Mouse (Mus musculus) lung, postnatal 4 days (tissue): Measurements from ENCODE around the gene Slc9a7.
A peak's percentile ranks its signal among the peaks of the same experiment; 100 is the strongest.

ENCODE experiments used
- DNase-seq, 2 experiments: peaks; one replicate each; pipeline ENCODE4 v3.0.0; 2021

Slc9a7 gene

DNA sequence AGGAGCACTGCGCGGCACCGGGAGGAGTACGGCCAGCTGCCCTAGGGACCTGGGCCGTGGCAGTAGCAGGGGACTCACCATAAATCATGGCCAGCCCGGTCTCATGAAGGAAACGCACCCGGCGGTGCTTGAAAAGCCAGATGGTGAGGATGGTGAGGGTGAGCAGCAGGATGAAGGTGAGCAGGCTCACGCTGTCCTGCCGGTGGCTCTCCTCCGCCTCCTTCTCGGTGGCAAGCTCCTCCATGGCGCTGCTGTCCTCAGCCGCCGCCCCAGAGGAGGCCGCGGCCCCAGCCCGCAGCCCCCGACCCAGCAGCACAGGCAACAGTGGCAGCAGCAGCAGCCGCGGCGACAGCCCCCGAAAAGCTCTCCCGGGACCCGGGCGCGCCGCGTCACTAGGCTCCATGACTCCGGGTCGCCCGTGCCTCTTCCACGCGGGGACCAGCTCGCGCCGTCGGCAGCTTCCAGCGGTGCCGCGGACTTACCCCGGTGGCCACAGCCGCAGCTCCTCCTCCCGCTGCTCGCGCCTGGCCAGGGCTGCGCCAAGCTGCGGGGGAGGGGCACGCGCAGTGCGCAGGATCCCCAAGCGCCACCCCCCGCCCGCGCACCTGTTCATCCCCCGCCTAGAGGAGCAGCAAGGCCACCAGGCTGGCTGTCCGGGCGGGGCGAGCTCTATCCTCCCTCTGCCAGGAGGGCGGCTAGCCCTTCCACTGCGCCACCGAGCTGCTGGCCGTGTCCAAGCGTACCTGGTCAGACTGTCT lies at the start of gene Slc9a7:
Gene Slc9a7, minus strand, starts transcription at position 526 of the 758 bp plus-strand sequence.
- DNase-seq: peak; percentile 60 to 71

DNA sequence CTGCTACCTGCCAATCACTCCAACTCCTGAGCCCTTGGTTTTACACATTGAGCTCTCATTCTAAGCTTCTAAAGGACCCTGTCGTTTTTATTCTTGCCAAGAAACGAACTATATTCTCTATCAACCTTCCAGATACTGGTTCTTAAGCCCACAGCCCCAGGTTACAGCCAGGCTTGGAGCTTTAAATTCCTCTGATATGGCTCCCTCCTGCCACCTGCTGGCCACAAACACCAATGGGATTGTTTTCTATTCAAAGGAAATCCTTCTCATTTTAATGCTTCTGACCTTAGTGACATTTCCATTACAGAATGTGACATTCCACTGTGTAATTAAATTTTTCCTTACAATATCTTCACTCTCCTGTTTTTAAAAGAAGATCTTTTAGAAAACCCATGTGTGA lies 44.1 kb upstream of the Slc9a7 start:
- DNase-seq: peak; percentile 20 to 36

DNA sequence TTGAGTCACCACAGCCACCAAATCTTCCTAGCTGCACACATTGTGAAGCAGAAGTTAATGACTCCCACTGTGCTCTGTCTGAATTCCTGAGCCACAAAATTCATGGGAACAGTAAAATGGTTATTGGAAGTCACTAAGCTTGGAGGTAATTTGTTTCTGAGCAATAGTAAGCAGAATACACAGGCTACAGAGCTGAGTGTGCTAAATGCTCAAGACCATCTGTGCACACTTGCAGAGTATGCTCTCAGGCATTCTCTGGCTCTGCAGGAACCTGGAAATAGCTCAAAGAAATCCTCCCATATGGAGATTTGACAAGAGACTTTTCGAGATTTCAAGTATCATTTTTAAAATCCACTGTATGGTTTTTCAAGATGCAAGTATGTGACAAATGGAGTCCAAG lies 41.1 kb upstream of the Slc9a7 start:
- no peak for DNase-seq

DNA sequence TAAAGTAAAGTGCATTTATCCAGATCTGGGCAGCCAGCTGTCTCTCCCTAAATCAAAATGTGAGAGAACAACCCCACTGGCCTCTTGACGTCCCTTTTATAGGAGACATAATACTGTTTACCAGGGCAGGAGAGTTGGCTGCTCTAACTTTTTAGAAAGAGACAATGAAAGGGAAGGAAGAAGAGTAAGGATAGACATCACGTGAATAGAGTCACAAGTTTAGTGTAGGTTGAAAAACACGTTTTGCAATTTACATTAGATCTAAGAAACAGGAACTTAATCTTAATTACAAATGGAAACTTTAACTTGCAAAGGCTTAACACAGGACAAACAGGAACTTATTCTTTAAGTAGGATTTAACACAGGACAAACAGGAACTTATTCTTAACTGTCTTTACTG lies 15.6 kb upstream of the Slc9a7 start:
- DNase-seq: no peak

DNA sequence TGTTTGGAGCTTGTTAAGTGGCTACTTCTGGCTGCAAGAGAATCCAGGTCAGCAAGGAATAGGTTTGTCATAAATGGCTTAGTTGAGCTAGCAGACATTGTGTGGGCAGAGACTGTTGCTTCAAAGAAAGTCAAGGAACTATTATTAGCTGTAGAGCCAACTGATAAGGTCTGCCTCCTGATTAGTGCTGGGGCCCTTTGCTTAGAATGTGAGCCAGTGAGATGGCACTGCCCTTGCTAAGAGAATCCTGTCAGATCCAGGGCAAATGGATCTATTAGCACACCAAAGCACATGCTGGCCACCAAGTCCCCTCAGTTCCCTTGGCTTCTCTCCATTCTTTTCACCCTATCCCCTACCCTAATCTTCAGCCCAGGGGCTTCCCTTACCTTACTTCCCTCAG lies 14.3 kb upstream of the Slc9a7 start:
- DNase-seq: no peak

DNA sequence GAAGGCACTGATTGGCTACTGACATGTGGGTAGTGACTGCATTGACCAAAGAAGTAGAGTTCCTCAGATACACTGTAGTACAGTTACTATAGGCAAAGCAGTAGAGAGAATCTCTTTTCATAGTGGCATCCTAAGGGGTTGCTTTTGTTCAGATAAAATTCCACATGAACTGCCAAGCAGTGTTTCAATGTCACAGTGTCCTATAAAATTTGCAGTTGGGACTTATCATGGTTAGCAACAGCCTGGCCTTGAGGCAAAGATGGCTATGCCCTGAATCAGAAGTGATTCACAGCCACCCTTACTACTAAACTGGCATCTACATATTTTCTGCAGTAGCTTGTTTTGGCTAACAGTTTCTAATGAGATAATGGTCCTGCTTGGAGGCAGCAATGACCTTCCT lies 11.7 kb upstream of the Slc9a7 start:
- no peak for DNase-seq

DNA sequence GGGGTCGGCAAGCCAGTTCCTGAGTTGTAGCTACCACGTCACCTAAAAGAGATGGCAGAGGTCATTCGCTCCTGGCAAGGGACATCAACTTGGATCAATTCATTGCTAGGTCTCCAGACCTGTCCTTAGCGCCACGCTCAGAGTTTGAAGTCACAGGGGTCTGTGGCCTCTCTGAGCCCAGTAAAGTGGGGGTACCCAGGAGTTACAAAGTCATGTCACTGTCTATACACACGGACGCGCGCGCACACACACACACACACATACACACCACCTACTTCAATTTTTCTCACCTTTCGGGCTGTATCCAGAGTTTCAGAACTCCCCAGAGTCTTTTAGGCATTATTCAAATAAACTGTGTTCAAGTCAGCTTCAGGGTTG lies 422 bp upstream of the Slc9a7 start:
- no peak for DNase-seq

DNA sequence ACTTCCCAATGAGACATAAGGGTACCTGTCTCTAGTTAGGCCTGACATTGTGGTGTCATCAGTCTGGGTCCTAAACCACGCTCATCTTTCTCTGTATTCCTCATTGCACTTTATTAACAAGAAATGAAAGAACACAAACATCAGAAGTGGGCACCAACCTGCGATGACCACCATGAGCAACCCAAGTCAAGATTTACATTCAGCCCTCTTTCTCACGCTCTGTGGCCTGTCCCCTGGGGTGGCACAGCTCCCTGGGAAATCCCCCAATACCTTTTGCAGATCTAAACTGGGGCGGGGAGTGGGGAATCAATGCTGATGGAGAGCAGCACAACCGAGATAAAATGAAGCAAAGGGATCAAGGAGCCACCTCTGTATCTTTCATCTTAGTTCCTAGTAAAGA lies 892 bp downstream of the Slc9a7 start:
- no peak for DNase-seq

DNA sequence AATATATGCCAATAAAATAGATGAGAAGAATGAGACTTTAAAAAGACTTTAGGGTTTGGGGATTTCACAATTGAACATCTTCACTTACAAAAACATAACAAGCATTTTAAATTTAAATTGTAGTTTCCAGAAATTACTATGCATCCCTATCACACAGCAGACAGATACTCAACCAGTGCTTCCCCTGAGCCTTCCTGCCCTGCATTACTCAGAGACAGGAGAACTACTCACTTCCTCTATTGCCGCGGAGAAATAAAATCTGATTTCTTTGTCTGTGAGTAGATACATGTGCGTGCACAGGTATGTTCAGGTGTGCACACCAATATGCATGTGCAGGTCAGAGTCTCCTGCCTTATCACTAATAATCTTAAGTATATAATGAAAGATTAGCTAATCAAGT lies 2.9 kb downstream of the Slc9a7 start:
- no peak for DNase-seq

DNA sequence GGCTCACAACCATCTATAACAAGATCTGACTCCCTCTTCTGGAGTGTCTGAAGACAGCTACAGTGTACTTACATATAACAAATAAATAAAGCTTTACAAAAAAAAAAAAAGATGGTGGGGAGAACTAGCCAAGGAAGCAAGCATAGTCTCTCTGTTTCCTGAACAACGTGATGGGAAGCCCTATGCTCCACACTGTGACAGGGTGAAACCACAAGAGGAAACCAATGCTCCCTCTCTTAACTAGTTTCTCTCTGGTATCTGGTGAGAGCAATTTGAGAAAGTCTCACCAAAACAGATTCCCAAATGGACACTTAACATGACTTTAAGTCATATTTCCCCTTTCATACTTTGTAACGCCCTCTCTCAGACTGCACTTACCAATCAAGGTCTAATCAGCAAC lies 5.4 kb downstream of the Slc9a7 start:
- DNase-seq: no peak

DNA sequence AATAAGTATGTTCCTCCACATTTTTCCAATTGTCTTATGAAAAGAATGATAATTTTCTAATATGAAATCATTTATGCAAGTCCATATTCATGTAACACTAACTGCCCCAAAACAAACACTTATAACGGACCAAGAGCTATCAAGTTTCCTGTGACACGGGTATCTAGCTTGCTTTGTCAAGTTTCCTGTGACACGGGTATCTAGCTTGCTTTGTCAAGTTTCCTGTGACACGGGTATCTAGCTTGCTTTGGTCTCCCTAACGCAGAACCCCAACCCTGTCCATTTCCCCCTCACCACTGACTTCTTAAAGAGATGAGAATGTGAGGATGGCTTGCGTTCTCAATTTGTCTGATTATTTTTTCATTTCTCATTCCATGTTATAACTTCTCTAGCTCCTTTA lies 12.2 kb downstream of the Slc9a7 start:
- no peak for DNase-seq

DNA sequence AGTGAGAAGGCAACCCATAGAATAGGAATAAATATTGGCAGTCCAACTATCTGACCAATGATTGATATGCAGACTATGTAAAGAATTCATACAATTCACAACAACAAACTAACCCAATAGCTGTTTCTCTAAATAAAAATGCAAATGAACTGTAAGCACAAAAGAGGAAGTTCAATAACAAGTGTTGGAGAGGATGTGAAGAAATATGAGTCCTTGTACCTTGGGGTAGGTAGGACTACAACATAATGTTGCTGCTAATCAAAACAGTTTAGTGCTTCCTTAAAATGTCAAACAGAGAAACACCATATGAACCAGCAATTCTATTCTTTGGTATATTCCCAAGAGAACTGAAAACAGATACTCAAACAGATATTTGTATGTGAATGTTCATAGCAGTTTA lies 17.8 kb downstream of the Slc9a7 start:
- no peak for DNase-seq

DNA sequence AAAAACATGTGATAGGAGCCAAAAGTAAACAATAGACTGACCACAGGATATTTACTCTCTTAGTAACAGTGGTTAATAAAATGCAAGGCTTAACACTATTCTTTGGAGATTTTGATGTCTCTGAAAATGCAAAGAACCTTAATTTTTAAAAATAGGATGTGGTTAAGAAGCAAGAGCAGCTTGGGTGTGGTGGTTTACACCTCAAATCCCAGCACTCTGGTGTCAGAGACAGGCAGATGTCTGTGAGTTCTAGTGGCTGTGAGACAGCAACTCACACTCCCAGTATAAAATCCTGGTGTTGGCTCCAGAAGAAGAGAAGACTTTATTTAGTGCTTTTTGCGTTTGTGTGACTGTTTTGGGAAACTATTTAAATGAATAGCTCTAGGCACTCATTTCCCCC lies 19.6 kb downstream of the Slc9a7 start:
- DNase-seq: no peak

DNA sequence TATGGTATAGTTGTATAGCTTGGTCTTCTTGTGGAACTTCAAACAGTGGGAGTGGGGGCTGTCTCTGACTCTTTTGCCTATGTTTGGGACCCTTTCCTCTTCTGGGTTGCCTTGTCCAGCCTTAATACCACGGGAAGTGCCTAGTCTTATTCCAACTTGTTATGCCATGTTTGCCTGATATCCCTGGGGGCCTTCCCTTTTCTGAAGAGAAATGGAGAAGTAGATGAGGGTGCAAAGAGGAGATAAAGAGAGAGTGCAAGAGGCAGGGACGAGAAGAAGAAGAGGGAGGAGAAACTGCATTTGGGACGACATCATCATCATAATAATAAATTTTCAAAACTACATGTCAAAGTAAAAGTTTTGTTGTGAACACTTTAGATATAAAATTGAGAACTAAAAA lies 21.6 kb downstream of the Slc9a7 start:
- DNase-seq: no peak

DNA sequence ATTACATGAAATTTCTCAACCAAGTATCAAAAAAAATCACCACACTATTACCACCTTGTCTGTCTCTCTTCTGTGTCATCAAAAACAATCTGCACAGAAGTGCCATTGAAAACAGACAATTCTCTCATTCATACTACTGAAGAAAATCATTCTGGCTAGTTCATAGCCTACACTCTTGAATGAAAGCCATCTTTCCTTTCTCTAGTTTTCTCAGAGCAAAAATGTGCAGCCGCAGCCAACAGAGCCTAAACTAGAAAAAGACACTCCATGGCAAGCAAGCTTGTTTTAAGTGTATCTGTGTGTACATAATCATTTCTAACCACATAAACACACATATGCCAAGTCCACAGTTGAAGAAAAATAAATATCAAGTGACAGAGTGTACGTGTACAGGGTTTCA lies 27.2 kb downstream of the Slc9a7 start:
- no peak for DNase-seq

DNA sequence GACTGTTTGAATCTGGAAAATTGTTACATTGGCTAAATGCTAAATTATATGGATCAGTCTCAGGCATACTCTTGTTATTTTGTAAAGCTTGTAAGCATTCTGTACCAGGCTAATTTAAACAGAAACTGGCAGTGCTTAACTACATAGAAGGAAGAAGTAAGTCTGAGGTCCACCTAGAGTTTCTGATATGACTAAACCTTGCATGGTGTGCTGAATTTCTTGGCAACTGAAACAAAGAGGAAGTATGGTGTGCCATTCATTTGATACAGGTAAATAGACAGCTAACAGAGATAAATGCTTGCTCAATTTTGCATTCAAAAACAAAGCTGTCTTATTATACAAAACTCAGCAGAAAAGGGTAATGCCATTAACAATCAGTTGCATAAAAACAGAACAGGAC lies 63.5 kb downstream of the Slc9a7 start:
- DNase-seq: no peak

DNA sequence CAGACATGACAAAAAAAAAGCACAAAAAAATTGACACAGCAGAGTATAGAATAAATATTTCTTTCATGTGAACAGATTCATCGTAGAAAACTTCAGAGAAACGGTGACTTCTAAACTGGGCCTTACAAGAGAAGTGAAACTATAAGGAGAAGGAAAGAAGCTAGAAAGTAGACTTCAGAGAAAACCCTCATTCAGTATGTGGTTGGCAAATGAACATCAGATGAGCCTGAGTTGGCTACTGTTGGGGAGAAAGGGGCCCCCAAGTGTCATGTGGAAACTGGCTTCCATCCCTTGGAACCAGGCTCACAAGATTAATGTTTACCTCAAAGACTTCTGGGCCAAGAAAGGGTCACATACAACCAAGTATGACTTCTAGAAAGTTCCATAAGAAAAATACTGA lies 70.1 kb downstream of the Slc9a7 start:
- no peak for DNase-seq

DNA sequence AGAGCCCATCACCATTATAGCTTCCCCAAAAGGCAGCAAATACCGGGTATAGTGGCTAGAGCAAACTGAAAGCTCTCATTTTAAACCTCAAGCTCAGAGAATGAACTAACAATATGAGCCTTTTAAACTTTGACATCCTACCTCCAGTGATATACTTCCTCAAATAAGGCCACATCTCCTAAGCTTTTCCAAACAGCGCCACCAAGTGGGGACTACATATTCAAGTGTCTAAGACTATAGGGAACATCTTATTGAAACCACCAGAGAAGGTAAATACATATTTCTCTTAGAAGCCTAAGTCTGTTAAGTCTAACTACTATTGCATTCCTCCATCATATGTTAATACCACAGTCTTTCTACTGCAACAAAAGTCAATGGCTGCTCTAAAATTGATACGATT lies 106.0 kb downstream of the Slc9a7 start:
- no peak for DNase-seq

DNA sequence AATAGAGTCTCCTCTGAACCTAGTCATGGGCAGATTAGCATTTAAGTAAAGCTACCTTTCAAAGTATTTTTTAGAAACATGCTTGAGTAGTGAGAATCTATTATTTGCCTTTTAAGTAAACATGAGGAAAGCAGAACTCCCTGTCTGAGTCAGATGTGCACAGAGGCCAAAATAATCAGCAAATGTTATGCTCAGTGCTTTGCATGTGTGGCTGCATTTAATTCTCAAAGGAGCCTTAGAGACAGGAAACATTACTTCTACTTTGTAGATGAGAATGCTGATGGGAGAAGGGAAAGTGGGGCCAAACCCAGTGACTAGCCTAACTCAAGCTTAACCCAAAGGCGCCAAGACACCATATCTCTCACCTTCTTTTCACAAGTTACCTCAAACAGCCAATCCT lies 114.8 kb downstream of the Slc9a7 start:
- DNase-seq: no peak

DNA sequence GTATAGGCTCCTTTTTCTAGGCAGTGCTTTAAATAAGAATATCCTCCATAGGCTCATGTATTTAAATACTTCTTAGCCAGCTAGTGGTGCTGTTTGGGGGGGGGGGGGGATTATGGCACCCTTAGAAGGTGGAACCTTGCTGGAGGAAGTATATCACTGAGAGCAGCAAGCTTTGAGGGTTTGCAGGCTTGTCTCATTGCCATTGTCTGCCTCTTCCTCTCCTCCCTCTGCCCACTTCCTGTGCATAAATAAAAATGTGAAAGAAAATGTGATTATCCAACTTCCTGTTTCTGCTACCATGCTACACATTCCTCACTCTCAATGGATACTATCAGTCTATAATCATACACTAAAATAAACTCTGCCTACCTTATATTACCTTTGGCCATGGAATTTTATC lies 123.2 kb downstream of the Slc9a7 start:
- no peak for DNase-seq

DNA sequence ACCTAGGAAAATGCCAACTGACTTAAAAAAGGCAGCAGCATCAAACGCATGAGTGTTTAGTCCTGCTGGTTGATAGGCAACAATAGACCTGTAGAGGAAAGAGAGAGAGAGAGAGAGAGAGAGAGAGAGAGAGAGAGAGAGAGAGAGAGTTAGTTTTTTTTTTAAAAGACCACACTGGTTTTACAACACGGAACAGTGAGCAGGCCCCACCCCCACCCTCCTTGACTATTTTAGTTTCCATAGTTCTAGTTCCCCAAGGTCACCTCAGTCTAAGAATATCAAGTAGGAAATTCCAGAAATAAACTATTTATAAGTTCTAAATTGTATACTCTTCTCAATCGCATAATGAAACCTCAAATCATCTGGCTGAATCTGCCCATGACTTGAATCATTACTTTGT lies 126.6 kb downstream of the Slc9a7 start:
- no peak for DNase-seq

DNA sequence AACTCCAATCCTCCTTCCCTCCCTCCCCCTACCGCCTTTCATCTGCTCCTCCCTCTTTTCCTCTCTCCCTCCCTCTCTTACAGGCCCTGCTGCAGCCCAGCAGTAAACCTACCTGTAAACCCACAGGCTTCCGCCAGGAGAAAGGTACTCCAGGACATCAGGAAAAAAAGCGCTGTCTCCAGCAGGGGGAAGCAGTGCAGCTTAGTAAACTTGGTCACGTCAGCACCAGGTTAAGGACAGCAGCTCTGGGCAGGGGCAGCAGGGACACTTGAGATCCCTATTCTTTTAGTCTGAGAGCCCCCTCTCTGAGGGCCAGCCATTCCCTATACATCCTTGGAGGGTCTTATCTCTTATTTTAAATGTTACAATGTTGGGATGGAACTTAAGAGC lies 129.3 kb downstream of the Slc9a7 start:
- DNase-seq: peak; percentile 56 to 67

DNA sequence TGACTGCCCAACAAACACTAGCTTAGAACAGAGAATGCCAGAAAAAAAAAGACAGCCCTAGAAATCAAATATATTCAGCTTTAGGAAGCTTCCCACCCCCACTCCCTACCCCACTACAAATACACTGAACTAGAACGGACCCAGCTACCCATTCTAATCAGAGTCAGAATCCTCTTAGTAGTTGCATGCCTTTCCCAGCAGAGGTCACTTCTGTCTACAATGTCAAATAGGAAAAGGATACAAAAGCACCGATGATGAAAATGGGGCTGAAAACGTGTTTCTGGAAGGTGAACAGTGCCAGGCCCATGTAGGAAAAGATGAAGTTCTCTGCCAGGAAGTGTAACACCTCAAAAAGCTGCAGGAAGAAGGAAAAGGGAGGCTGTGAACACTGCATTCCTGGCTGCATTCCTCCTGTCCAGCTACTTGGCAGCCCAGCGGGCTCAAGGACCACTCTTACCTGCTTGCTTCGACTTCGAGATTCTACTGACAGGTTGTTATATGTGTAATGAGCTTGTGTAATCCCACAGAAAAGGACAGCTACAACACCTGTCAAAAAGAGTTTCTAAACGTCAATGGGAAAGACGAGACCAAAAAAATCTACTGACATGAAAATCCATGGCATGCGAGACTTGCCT lies 129.8 kb downstream of the Slc9a7 start:
- peak; percentile 12 to 51 for DNase-seq

DNA sequence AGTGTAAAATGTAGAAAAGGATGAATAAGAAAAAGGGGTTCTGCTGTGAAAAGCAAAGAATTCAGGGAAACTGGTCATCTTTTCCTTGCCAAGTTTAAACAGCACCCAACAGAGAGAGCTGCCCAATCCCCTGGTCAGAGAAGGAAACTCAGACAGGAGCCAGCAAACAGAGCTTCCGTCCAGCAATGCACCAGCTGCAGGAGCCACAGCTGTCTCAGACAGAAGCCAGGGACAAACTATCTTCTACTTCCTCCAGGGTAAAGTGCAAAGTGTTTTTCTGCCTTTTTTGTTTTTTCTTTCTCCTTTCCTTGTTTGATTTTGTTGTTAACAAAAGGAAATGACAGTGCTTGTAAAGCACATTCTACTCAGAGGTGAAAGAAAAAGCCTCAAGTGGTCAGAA lies 131.3 kb downstream of the Slc9a7 start:
- DNase-seq: peak in 1 of 2 experiments; percentile 22

DNA sequence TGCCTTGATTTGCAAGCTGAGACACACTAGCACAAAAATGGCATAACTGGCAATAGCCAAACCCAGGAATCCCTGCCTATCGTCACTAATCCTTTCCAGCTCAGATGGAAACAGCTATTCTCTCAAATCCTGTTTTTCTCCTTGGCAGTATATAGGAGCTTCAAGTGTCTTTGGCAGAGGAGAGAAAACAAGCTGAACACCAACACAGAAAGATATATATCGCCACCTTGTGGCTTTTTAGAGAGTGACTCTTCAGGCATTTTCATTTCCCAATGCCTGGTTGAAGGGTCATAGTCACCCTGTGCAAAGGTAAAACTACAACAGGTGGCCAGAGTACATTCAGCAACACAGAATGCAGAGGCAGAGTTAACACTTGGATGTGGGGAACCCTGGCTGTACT lies 134.1 kb downstream of the Slc9a7 start:
- no peak for DNase-seq
